Mouse (Mus musculus) left cerebral cortex, postnatal 4 days (tissue): ENCODE measurements around the gene Dad1. TPM values are rescaled to one million over a fixed set of nuclear protein-coding genes. Genes with fewer than 3 reads are reported as not detected.

Experiments used
- DNase-seq: peaks from one replicate; pipeline ENCODE4 v3.0.0-alpha.2; 2022
- intact Hi-C: fragments of 180-260 bp; cut with DNase I; formaldehyde crosslinking; loops from one replicate; pipeline ENCODE4 v1.15.1; 2025
- total RNA-seq, 2 experiments: library from RNA; stranded (reverse); gene quantifications; 2 replicates each; pipeline ENCODE4 v1.2.3; 2021

Gene Dad1
- total RNA-seq, 2 experiments from 2014 or later, result 103 to 114 TPM

DNA sequence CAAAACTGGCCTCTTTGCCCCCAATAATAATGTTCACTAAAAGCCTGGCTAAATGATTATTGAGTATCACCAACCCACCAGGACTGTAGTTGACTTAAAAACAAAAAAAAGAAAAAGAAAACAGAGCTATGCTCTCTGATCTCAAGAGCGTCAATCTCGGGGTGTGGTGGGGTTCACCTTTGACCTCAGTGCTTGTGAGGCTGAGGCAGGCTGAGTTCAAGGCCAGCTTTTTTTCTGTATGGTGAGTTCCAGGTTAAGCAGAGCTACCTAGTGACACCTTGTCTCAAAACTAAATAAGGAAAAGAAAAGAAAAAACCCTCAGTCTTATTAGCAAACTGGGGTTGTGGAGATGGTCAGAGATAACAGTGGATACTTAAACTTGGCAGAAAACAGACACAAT lies 43.5 kb downstream of the Dad1 start:
- no peak for DNase-seq
- intact Hi-C loops, result no loop called here

DNA sequence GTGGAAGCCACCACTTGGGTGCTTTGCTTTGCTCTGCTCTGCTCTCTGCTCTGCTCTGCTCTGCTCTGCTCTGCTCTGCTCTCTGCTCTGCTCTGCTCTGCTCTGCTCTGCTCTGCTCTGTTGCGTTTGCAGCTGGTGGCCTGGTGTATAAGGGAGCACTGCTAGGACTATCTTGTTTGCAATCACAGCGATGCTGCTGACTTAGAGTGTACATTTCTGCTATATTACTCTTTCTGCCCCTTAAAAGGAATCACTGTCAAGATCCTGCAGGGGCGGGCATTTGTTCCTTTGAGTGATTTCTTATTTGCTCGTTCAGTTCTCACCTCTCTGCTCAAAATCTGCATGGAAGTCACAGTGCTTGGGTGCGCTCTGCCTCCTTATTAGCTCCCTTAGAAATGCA lies 44.0 kb downstream of the Dad1 start:
- DNase-seq, result no peak
- intact Hi-C loops, result no loop called here

DNA sequence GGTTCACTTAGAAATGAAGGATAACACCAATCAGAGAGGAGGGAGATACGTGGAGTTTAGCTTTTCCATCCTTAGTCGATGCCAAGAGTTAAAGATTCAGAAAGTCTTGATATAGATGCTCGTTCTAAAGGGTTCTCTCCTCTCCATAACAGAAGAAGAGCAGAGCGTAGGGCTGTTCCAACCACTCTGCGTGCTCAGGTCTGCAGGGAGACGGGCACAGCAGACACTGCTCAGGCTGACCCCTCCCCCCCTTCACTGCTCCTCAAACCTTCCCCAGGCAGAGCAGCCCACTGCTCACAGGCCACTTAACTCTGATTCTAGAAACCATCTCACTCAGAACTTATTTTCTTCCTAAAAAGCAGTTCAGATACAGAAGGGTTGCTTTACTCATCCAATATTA lies 45.2 kb downstream of the Dad1 start:
- intact Hi-C loops, result no loop called here
- DNase-seq, result no peak

DNA sequence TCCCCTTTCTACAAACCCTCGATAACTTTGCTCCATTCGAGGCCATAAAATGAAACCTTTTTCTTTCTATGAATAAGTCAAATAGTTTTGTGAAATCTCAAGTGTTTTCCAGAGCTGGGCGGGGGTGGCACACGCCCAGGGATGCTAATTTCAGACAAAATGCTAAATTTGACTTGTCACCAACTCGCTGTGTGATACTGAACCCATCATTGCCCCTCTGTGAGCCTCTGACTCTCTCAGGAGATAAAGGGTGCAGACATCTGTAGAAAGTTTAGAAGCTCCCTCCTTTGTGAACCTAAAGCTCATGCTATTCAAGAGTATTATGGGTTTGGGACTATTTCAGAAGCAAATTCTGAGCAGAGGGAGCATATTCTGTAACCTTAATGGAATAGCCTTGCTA lies 46.0 kb downstream of the Dad1 start:
- no peak for DNase-seq
- intact Hi-C loops, result no loop called here

- intact Hi-C loops, result no loop called here
- DNase-seq, result no peak
These were observed 47.0 kb downstream of the Dad1 start for GRCm38 (mm10) chr14:54206750-54207550.

GRCm38 (mm10) chr14:54206309-54206708 lies 47.6 kb downstream of the Dad1 start:
- no peak for DNase-seq
- intact Hi-C loops, result no loop called here

DNA sequence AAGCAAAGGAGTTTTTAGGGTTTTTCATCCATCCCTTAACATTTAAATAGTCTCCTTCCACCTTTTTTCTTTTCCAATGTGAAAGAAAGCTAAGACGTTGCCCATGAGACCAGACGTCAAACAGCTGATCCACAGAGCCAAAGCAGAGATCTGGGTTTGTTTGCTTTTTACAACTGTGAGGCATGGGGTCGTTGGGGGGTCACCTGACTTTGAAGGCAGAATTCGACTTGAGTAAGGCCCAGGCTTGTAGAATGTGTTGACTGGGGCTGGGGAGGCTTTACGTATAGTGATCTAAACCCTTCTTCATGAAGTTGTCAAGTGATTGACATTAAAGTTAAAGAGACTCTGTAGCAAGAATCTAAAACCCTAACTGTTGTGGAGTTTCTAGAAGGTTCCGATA lies 48.0 kb downstream of the Dad1 start:
- no peak for DNase-seq
- intact Hi-C loops, result no loop called here

GRCm38 (mm10) chr14:54204786-54205185 lies 49.1 kb downstream of the Dad1 start:
- intact Hi-C loops, result no loop called here
- DNase-seq, result no peak

- no peak for DNase-seq
- intact Hi-C loops, result no loop called here
These were observed 49.6 kb downstream of the Dad1 start for GRCm38 (mm10) chr14:54204311-54204710.

DNA sequence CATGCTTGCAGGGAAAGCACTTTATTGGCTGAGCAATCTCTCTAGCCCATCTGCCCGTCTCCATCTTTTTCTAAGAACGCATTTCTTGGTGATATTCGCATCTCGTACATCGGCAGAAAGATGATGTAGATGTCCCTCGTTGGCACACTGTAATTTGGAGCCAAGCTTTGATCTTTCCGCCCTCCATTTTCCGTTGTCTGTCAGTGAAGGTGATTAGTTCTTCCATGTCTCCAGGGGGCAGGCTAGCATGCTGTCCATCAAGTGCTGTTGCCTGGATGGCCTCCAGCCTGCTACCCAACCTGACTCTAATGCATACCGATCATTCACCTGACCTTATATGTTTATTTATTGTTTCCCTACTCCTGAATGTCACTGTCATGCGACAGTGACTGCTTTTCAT lies 50.1 kb downstream of the Dad1 start:
- intact Hi-C loops, result no loop called here
- no peak for DNase-seq

DNA sequence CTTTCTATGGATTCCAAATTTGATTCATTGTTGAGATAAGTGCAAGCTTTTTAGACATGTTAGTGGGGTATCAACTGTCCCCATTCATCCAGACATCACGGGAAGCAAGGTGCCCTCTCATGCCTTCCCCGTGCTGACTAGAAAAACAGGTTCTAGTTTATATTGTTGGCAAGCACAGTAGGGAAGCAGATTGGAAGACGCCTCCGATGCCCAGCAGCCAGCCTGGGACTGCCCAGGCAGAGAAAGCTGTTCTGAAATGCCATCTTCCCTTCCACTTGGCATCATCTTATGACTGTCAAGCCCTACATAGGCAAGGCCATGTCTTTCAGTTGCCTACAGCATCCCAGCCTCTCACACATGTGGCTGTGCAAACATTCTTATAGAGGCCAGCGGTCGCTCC lies 50.7 kb downstream of the Dad1 start:
- no peak for DNase-seq
- intact Hi-C loops, result no loop called here

- intact Hi-C loops, result no loop called here
- DNase-seq, result no peak
These were observed 53.5 kb downstream of the Dad1 start for GRCm38 (mm10) chr14:54200363-54200762.

DNA sequence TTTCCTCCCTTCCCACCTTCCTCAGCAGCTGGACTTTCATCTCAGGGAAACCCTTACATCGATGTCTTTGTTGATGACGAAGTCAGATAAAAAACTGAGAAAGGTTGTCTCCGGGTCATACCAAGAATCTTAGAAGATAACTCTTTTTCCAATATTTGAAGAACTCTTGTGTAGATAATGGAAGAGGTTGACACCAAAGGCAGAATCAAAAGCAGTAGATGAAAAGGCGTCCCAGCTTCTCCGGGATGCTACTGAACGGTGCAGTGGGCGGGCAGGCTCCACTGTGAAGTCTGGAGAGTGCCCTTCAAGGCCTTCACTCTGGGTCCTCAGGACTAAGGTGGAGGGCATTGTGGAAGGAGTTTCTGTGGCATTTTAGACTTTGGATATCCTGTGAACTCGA lies 54.2 kb downstream of the Dad1 start:
- no peak for DNase-seq
- intact Hi-C loops, result no loop called here

DNA sequence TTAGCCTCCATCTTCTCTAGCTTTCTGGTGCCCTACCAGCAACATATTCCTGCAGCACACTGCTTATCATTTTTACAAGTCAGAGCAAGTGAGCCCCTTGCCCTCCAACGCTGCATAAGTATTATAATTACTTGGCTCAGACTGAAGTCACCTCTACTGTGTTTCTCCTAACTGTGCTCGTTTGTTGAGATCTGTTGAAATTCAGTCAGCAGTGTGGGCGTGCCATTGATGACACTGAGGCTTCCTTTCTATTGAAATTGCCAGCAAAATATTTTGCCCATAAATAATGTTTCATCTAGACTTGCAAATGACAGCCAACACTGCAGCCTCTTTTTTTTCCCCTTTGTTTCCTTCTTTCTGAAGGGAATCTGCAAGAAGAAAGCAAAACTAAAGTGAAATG lies 56.2 kb downstream of the Dad1 start:
- no peak for DNase-seq
- intact Hi-C loops, result no loop called here

DNA sequence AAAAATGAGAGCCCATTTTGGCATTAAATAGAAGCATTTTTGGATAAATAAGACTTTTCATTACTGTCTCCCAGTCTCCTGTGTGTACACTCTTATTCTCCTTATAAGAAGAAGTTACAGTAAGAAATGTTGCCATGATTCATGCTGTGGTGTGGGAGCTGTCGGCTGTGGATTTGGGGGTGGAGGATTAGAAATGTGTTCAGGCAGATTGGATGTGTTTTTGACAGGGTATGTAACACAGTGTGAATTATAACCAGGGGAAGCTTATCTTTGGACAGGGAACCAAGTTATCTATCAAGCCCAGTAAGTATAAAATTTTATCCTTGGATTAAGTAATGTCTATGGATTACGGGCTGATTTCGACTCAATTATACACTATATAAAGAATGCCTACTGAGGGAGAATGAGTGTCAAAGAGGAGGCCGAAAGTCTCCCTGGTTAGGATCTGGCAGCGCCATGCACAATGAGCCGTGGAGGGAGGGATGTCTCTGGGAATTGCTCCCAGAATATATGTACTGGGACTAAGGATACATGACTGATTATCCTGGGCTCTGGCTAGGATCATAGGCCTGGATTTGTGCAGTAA lies 58.0 kb downstream of the Dad1 start:
- DNase-seq, result no peak
- intact Hi-C loops, result no loop called here

DNA sequence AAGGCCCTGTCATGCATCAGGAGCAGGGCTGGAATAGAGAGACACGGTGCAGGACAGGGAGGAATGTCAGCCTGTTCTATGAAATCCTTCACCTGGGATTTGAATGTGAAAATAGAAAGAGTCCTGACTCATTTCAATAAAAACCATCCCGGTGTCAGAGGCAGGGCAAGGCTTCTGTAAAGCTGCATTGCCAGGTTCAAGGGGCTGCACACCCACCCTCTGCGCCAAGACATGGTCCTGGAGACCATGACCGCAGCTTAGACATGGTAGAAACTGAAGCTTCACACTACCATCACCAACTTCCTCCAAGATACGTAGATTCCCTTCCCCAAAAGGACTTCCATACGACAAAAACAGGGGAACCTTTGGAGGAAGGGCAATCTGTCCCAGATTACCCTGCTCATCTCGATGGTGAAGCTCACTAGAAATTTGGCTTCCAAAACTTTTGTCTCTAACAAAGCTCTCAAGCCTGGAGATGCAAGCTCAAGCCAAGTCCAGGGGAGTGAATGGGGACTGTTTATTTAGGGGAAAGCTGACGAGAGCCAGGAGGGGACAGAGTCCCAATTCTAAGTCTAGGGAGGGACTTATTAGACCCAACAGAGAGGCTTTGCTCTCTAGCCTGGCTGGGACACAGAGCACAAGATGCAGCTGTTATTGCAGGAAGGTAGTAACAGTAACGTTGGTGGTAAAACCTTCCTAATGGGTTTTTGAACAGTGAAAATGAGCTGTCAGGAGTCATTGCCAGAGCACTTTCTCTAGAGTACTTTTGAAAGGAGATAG lies 60.4 kb downstream of the Dad1 start:
- no peak for DNase-seq
- intact Hi-C loops, result no loop called here

DNA sequence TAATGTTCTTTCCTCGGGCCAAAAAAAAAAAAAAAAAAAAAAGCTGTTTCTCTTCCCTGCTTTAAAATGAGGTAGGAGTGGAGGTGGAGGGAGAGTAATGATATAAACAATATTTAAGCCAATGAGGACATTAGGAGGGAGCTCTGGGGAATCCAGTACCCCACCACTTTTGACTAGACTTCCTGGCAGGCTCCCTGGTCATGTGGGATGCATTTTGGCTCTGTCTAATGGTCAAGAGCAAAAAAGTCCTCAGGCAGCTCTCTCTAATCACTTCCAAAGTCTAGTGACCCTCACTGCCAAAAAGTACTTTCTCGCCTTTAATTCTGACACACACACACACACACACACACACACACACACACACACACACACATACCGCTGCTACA lies 61.4 kb downstream of the Dad1 start:
- peak; percentile 27 for DNase-seq
- intact Hi-C loops, result no loop called here

- intact Hi-C loops, result no loop called here
- DNase-seq, result peak; percentile 9
These were observed 62.1 kb downstream of the Dad1 start for GRCm38 (mm10) chr14:54191594-54192461.

GRCm38 (mm10) chr14:54191026-54191390 lies 62.9 kb downstream of the Dad1 start:
- intact Hi-C loops, result no loop called here
- DNase-seq, result no peak

DNA sequence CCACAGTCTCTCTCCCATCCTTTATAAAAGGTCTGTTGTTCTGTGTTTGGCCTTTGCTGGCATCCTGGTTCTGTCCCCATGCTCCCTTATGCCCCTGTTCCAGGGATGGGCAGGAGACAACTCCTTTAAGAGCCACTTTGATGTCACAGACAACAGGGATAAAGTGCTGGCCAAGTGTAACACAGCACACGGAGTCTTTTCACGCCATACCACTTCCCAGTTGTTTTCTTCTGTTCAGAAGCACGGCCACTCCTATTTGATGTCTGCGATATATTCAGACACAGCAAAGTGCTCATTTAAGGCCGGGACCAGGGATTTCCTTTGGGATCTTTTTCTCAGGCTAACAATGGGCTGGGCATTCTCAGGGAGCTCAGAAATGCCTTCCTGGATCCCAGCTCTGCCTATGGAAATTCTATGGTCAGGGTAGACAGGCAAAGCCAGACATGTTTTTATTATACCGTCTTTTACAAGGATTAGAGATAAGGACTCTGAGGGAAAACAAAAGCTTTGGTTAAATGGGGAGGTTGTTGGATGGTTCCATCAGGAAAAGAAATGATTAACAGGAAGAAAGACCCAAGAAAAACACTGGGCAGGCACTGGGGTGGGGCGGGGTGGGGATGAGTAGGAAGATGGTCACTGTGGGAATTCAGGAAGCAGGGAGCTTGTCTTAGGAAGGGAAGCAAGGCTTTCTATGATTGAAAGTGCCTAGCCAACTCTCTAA lies 63.4 kb downstream of the Dad1 start:
- intact Hi-C loops, result no loop called here

More for the DNA sequence above, 63.4 kb downstream of the Dad1 start:
- DNase-seq, result no peak
